Comparison of ENCODE assay signal across 13 mouse cellular contexts in genomic region chr4:59278410-59278809, GRCm38 (mm10).
DNase-seq lines count a peak whose midpoint lies in the region; ATAC-seq and TF ChIP-seq lines count a peak whose summit lies in the region.
"Had no signal": no experiment of that assay in that cellular context is flagged by ENCODE, and none has a peak within 500 bp of the region (broad histone marks: within the 10 kb centered on the region; RNA-seq: fewer than 3 reads in every experiment).

No protein-coding gene starts in this region.

- H3K36me3 ChIP-seq in liver, embryonic 13.5 days, result no peaks in the 10 kb centered on the region
- no peaks in the 10 kb centered on the region for H3K36me3 ChIP-seq in spleen, adult 2 months (ENCODE audit: control insufficient read depth, insufficient read depth, low read length)
- H3K36me3 ChIP-seq in hindbrain, embryonic 10.5 days, result no peaks in the 10 kb centered on the region
- H3K36me3 ChIP-seq in forebrain, embryonic 10.5 days (replicated peaks), result no peaks in the 10 kb centered on the region
- H3K36me3 ChIP-seq: hindbrain, embryonic 12.5 days had no signal

- TF ChIP-seq CTCF in spleen, adult 2 months (IDR thresholded peaks at IDR 0.05; ENCODE audit: extremely low read depth, insufficient read depth, insufficient read length, insufficient replicate concordance), result no peak
- TF ChIP-seq CTCF in lung, adult 2 months (IDR thresholded peaks at IDR 0.05; ENCODE audit: insufficient read depth, low read length), result no peak

- H3K27me3 ChIP-seq in liver, embryonic 13.5 days, result no peaks in the 10 kb centered on the region
- H3K27me3 ChIP-seq in spleen, adult 2 months (ENCODE audit: control insufficient read depth, insufficient read depth, low read length), result no peaks in the 10 kb centered on the region
- H3K27me3 ChIP-seq in hindbrain, embryonic 10.5 days (ENCODE audit: insufficient read depth, poor library complexity, severe bottlenecking), result no peaks in the 10 kb centered on the region
- H3K27me3 ChIP-seq in forebrain, embryonic 10.5 days (ENCODE audit: poor library complexity, severe bottlenecking), result 0 out of 2 replicates have a peak, but pooled peaks cover 4% of the 10 kb centered on the region
- H3K27me3 ChIP-seq: hindbrain, embryonic 12.5 days had no signal

- ATAC-seq in liver, embryonic 13.5 days (ENCODE audit: low read depth), result peak; percentile 67; the same call in 1 of the 2 replicates
- no peak for ATAC-seq in cerebellum, adult (ENCODE audit: insufficient number of reproducible peaks, low FRiP score, low TSS enrichment)
- ATAC-seq: forebrain, embryonic 16.5 days had no signal

- H3K4me1 ChIP-seq in liver, embryonic 13.5 days (replicated peaks), result peaks cover 84% of the 10 kb centered on the region
- peaks cover 35% of the 10 kb centered on the region for H3K4me1 ChIP-seq in spleen, adult 2 months (ENCODE audit: control insufficient read depth, insufficient read depth, insufficient read length)
- peaks cover 13% of the 10 kb centered on the region; the same call in 1 of the 2 replicates for H3K4me1 ChIP-seq in hindbrain, embryonic 10.5 days (replicated peaks)
- H3K4me1 ChIP-seq in forebrain, embryonic 10.5 days, result peaks cover 13% of the 10 kb centered on the region
- peaks cover 7% of the 10 kb centered on the region for H3K4me1 ChIP-seq in lung, adult 2 months (ENCODE audit: control insufficient read depth, insufficient read depth, low read length)
- H3K4me1 ChIP-seq: hindbrain, embryonic 12.5 days had no signal

- H3K9ac ChIP-seq in liver, embryonic 13.5 days, result peak overlapping the region; percentile 23; the same call in 1 of the 2 replicates
- H3K9ac ChIP-seq: hindbrain, embryonic 12.5 days had no signal

- TF ChIP-seq POLR2A in spleen, adult 2 months (IDR thresholded peaks at IDR 0.05; ENCODE audit: low read depth, low read length), result no peak
- TF ChIP-seq POLR2A in lung, adult 2 months (IDR thresholded peaks at IDR 0.05; ENCODE audit: borderline replicate concordance, extremely low read depth, low read depth, low read length), result no peak

- peak overlapping the region; percentile 5 for H3K4me2 ChIP-seq in liver, embryonic 13.5 days
- H3K4me2 ChIP-seq: heart, embryonic 11.5 days; hindbrain, embryonic 12.5 days had no signal

- H3K4me3 ChIP-seq in liver, embryonic 13.5 days (replicated peaks), result no peak overlapping the region
- H3K4me3 ChIP-seq in spleen, adult 2 months (ENCODE audit: extremely low read depth, insufficient read depth, insufficient read length), result no peak overlapping the region
- H3K4me3 ChIP-seq in hindbrain, embryonic 10.5 days, result no peak overlapping the region
- H3K4me3 ChIP-seq in forebrain, embryonic 10.5 days, result no peak overlapping the region
- no peak overlapping the region for H3K4me3 ChIP-seq in lung, adult 2 months (replicated peaks; ENCODE audit: extremely low read depth, low read depth, low read length)
- H3K4me3 ChIP-seq: hindbrain, embryonic 12.5 days; myocyte had no signal

- no peak overlapping the region for H3K27ac ChIP-seq in liver, embryonic 13.5 days
- H3K27ac ChIP-seq in spleen, adult 2 months (ENCODE audit: insufficient read depth, low read length), result peak overlapping the region; percentile 20; the same call in 1 of the 2 replicates
- no peak overlapping the region for H3K27ac ChIP-seq in hindbrain, embryonic 10.5 days
- H3K27ac ChIP-seq in forebrain, embryonic 10.5 days, result no peak overlapping the region
- H3K27ac ChIP-seq: hindbrain, embryonic 12.5 days; kidney, postnatal 0 days had no signal

- 21% methylated on average over 7 of the region's 7 CpGs for WGBS in liver, embryonic 13.5 days (ENCODE audit: insufficient replicate concordance)
- 66% methylated on average over 7 of the region's 7 CpGs for WGBS in spleen, adult 2 months
- 88% methylated on average over 7 of the region's 7 CpGs for WGBS in hindbrain, embryonic 10.5 days
- WGBS in forebrain, embryonic 10.5 days, result 87% methylated on average over 7 of the region's 7 CpGs
- 89% methylated on average over 7 of the region's 7 CpGs for WGBS in lung, adult 2 months

- DNase-seq in lung, postnatal 36 days, result peak; percentile 47
- no peak for DNase-seq in lung, postnatal 25 days (ENCODE audit: low spot score)
- DNase-seq in liver, embryonic 13.5 days, result peak; percentile 67
- DNase-seq in spleen, adult 2 months (ENCODE audit: low read depth in 1 of 2, low spot score in 2 of 2), result peak in 1 of 2 experiments; percentile 69
- no peak for DNase-seq in hindbrain, embryonic 10.5 days (ENCODE audit: low spot score)
- DNase-seq in forebrain, embryonic 10.5 days (ENCODE audit: extremely low spot score, low spot score), result no peak
- no peak for DNase-seq in lung, adult 2 months

- no peaks in the 10 kb centered on the region for H3K9me3 ChIP-seq in liver, embryonic 13.5 days (replicated peaks)
- H3K9me3 ChIP-seq in hindbrain, embryonic 10.5 days, result no peaks in the 10 kb centered on the region
- H3K9me3 ChIP-seq in forebrain, embryonic 10.5 days, result no peaks in the 10 kb centered on the region
- H3K9me3 ChIP-seq: hindbrain, embryonic 12.5 days had no signal

Comparison
In these comparisons a context has a peak if more than half of its experiments do, and no peak if none do; other contexts are left out.
1. DNase-seq: peak in lung, postnatal 36 days (single experiment) and liver, embryonic 13.5 days (single experiment); none in lung, postnatal 25 days (single experiment), hindbrain, embryonic 10.5 days (single experiment), forebrain, embryonic 10.5 days (single experiment) and lung, adult 2 months (single experiment).